In genomic region chr6:49106746-49107500, GRCm38 (mm10) we compare ENCODE assay signal across 1 mouse cellular context.
A peak's percentile ranks its signal among the peaks of the same experiment; 100 is the strongest.
TF ChIP-seq lines count a peak whose summit lies in the region.

No protein-coding gene starts in this region.

TF ChIP-seq in CH12.LX, 34 proteins besides CTCF, POLR2A, EP300 and RAD21 (continued from another document):
- no peak for TF ChIP-seq KAT2A (IDR thresholded peaks at IDR 0.05; ENCODE audit: insufficient replicate concordance, low read length)
- TF ChIP-seq BHLHE40 (IDR thresholded peaks at IDR 0.05; ENCODE audit: low read depth, low read length): peak; percentile 85
- TF ChIP-seq GABPA (IDR thresholded peaks at IDR 0.05; ENCODE audit: insufficient replicate concordance, low read depth, low read length): no peak
- TF ChIP-seq TBP (conservative IDR thresholded peaks at IDR 0.05; ENCODE audit: low read depth, low read length): no peak
- TF ChIP-seq ZMIZ1 (IDR thresholded peaks at IDR 0.05; ENCODE audit: low read depth, low read length): no peak
